Mouse (Mus musculus): ENCODE data around the gene Meox2. TPM values are rescaled to one million over a fixed set of nuclear protein-coding genes. Genes with fewer than 3 reads are reported as not detected.
"Not testable (repeated sequence)": the region's sequence is repeated elsewhere in the genome, so short reads cannot be mapped to it uniquely, and the experiment has no call there.

Gene Meox2
- 0.46 and 0.52 TPM in 2 replicates for polyA plus RNA-seq (2015; fragmentation: Nextera tagmentation; extraction: Ambion mirVana)

DNA sequence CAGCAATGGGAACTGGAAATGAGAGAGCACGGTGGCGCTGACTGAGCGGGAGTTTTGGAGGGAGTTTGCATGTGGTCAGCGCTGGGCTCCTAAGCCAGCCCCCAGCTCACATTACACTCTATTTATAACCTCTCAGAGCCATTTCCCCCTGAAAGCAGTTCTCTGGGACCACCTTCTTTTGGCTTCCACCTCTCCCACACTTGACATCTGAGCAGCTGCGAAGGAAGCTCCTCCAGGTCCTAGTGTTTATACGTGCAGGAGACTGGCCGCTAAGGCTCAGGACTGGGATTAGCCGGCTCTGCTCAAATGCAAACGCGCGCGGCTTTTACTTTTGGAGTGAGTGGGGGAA is at the start of gene Meox2:
TSS of gene Meox2 (plus strand) at position 151 of the 349 bp plus-strand sequence.
- peaks cover 17% of the 10 kb centered on the region for H3K4me1 ChIP-seq (replicated peaks)
- ATAC-seq: peak; percentile 73
- peak within 1 kb of the TSS; percentile 53 for H3K4me3 ChIP-seq (replicated peaks)
- WGBS: 1% methylated on average over 12 of the region's 12 CpGs
- H3K36me3 ChIP-seq: no peaks in the 10 kb centered on the region
- peak within 1 kb of the TSS; percentile 96 for H3K4me2 ChIP-seq (replicated peaks)
- no peak within 1 kb of the TSS for H3K27ac ChIP-seq
- H3K27me3 ChIP-seq: peaks cover 52% of the 10 kb centered on the region
- H3K9me3 ChIP-seq: no peaks in the 10 kb centered on the region
- peak within 1 kb of the TSS; percentile 36 for H3K9ac ChIP-seq (replicated peaks)

DNA sequence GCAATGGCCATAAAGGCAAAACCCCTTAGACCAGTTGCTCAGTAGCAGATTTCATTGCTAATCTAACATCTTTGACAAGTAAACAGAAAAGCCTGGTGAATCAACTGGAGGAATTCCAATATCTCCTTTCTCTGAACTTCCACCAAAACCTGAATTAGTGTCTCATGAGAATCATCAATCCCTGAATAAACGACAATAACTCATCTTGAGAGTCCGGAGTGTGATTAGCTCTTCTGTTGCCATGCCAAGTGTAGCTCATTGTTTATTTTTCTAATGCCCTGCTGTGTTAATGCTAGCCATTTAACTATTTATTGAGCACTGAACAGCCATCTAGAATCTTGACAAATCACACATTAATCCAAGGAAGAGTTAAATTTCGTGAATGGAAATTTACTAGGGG is 35.7 kb upstream of the Meox2 start:
- WGBS: 65% methylated on average over 3 of the region's 3 CpGs
- no peak overlapping the region for H3K4me2 ChIP-seq (replicated peaks)
- H3K27me3 ChIP-seq: no peaks in the 10 kb centered on the region
- H3K27ac ChIP-seq: no peak overlapping the region
- no peak for ATAC-seq
- H3K4me1 ChIP-seq (replicated peaks): no peaks in the 10 kb centered on the region
- no peaks in the 10 kb centered on the region for H3K9me3 ChIP-seq
- H3K4me3 ChIP-seq (replicated peaks): no peak overlapping the region
- H3K9ac ChIP-seq (replicated peaks): no peak overlapping the region
- no peaks in the 10 kb centered on the region for H3K36me3 ChIP-seq

DNA sequence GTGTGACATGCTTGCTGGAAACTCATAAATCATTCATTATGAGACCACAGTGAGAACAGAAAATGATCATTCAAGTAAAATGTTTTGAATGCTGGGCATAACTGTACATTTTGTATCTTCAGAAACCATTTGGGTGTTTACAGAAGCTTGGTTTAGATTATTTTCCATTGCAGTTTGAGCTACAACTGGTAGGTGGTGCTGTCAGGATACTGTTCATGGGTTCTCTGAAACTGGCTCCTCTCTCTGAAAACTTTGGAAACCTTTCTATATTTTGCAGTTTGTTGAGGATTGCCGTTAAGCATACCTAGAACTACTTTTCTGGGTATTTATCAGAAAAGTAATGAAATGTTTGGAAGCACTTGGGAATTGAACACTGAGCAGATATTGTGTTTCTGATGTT is 31.0 kb upstream of the Meox2 start:
- no peak overlapping the region for H3K4me2 ChIP-seq (replicated peaks)
- H3K9me3 ChIP-seq: no peaks in the 10 kb centered on the region
- no peak overlapping the region for H3K27ac ChIP-seq
- H3K4me3 ChIP-seq (replicated peaks): no peak overlapping the region
- no peaks in the 10 kb centered on the region for H3K27me3 ChIP-seq
- WGBS: 85% methylated on average over 1 of the region's 1 CpGs
- no peaks in the 10 kb centered on the region for H3K4me1 ChIP-seq (replicated peaks)
- H3K36me3 ChIP-seq: no peaks in the 10 kb centered on the region
- no peak overlapping the region for H3K9ac ChIP-seq (replicated peaks)
- ATAC-seq: no peak

DNA sequence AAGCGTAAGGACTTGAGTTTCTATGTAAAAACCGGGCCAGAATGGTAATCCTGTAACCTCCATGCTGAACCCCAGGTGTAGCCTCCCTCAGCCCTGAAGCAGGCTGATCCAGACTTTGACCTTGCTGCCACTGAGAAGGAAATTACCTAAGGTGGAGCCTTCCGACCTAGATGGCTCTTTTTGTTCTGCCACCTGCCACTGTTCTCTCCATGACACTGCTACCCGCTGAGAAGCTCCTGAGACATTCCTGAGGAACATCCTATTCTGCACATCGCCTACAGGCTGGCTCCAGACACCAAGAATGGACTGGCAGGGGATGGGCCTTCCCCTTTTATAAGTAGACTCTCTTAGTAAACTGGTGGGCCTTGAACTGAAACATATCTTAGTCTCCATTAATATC is 28.3 kb upstream of the Meox2 start:
- not testable (repeated sequence) for H3K9ac ChIP-seq (replicated peaks); H3K27me3 ChIP-seq; H3K4me1 ChIP-seq (replicated peaks); H3K4me3 ChIP-seq (replicated peaks); H3K9me3 ChIP-seq; H3K4me2 ChIP-seq (replicated peaks); H3K36me3 ChIP-seq; H3K27ac ChIP-seq; ATAC-seq
- 56% methylated on average over 5 of the region's 5 CpGs for WGBS

DNA sequence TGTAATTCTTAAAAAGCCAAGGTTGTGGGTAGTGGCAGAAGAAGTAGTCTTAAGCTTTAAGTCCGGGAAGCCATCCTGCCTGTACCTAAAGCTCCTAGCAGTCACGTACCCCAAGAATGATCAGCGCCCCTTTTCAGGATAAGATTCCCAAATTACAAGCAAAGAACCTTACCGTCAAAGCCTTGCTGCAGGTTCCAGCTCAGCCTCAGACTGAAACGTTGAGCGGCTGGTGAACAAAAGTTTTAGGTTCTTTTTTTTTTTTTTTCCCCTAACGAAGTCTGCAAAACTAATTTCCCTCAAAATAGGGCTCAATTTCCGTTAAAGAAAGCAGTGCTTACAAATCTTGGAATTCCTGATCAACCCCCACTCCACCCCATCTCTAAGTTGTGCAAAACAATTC is 1.8 kb upstream of the Meox2 start:
- 37% methylated on average over 8 of the region's 8 CpGs for WGBS
- Histone ChIP-seq H3K4me3 (replicated peaks) (no peak overlapping the region), H3K27ac (no peak overlapping the region), H3K4me2 (replicated peaks) (no peak overlapping the region), H3K36me3 (no peaks in the 10 kb centered on the region), H3K27me3 (peaks cover 52% of the 10 kb centered on the region), H3K9me3 (no peaks in the 10 kb centered on the region), H3K4me1 (replicated peaks) (peaks cover 17% of the 10 kb centered on the region), H3K9ac (replicated peaks) (no peak overlapping the region)
- no peak for ATAC-seq

DNA sequence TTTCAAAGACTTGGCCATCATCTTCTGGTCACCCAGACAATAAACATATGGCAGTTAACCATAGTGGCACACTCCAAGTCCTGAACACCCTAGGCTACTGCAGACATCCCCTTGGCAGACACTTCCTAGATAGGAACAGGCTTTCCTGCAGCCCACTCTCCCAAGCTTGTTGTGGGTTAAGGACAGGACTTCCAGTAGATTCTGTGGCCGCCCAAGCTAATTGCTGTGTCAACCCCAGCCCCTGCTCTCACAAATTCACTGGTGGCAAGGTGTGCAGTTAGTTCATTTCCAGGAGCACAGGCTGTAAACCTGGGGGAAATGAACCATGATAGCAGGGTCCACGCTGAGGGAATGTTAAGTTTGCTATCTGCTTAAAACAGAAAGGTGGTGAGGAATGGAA is 1.2 kb upstream of the Meox2 start:
- H3K36me3 ChIP-seq: no peaks in the 10 kb centered on the region
- H3K4me2 ChIP-seq (replicated peaks): no peak overlapping the region
- H3K4me3 ChIP-seq (replicated peaks): no peak overlapping the region
- no peak for ATAC-seq
- peaks cover 52% of the 10 kb centered on the region for H3K27me3 ChIP-seq
- no peaks in the 10 kb centered on the region for H3K9me3 ChIP-seq
- H3K27ac ChIP-seq: no peak overlapping the region
- H3K4me1 ChIP-seq (replicated peaks): peaks cover 17% of the 10 kb centered on the region
- WGBS: 61% methylated on average over 2 of the region's 2 CpGs
- no peak overlapping the region for H3K9ac ChIP-seq (replicated peaks)

DNA sequence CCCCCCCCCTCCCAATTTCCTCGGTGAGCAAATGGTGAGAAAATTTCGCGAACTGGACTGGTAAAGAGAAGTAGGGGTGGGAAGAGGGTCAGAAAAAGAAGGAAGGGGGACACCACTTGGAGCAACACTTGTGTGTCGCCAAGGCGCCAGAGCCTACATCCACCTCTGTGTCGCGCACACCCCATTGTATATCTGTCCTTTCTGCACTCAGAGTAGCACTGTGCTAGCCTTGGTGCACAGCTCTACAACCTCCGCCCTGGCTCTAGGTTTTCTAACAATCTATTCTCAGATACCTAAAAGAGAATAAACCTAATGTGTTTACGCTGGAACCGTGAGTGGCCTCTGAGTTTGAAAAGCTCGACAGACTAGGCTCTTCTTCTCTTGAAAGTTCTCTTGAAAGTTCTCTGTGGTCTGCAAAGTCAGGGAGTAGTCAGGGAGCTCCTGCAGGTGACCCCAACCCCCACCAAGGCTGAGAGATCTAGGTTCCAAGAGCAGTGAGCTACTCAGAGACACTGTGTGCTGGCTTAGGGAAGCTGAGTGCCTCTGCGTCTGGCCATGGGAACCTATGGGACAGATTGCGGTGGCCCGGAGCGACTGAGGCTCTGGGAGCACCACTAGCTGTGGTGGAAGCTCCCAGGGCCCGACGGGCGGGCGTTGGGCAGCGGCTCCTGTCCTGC is 489 bp upstream of the Meox2 start:
- H3K4me1 ChIP-seq (replicated peaks): peaks cover 17% of the 10 kb centered on the region
- H3K9ac ChIP-seq (replicated peaks): no peak overlapping the region
- H3K27me3 ChIP-seq: peaks cover 52% of the 10 kb centered on the region
- no peaks in the 10 kb centered on the region for H3K9me3 ChIP-seq
- no peaks in the 10 kb centered on the region for H3K36me3 ChIP-seq
- H3K4me2 ChIP-seq (replicated peaks): peak overlapping the region; percentile 96
- H3K4me3 ChIP-seq (replicated peaks): peak overlapping the region; percentile 53
- peak; percentile 49 for ATAC-seq
- WGBS: 21% methylated on average over 20 of the region's 20 CpGs
- no peak overlapping the region for H3K27ac ChIP-seq

DNA sequence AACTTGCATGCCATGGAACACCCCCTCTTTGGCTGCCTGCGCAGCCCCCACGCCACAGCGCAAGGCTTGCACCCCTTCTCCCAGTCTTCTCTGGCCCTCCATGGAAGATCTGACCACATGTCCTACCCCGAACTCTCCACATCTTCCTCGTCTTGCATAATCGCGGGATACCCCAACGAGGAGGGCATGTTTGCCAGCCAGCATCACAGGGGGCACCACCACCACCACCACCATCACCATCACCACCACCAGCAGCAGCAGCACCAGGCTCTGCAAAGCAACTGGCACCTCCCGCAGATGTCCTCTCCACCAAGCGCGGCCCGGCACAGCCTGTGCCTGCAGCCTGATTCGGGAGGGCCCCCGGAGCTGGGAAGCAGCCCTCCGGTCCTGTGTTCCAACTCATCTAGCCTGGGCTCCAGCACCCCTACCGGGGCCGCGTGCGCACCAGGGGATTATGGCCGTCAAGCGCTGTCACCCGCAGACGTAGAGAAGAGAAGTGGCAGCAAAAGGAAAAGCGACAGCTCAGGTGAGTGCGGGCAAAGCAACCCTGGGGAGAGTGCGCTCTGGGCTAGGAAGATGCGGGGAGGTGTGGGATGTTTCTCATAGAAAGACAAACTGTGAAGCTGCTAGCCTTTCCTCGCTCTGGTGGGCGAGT is 606 bp downstream of the Meox2 start:
- H3K4me3 ChIP-seq (replicated peaks): peak overlapping the region; percentile 53
- H3K4me1 ChIP-seq (replicated peaks): peaks cover 17% of the 10 kb centered on the region
- no peaks in the 10 kb centered on the region for H3K36me3 ChIP-seq
- peak overlapping the region; percentile 96 for H3K4me2 ChIP-seq (replicated peaks)
- under 1% methylated on average over 29 of the region's 29 CpGs for WGBS
- no peak overlapping the region for H3K27ac ChIP-seq
- peaks cover 52% of the 10 kb centered on the region for H3K27me3 ChIP-seq
- H3K9ac ChIP-seq (replicated peaks): peak overlapping the region; percentile 36
- no peaks in the 10 kb centered on the region for H3K9me3 ChIP-seq
- peak; percentile 87 for ATAC-seq

DNA sequence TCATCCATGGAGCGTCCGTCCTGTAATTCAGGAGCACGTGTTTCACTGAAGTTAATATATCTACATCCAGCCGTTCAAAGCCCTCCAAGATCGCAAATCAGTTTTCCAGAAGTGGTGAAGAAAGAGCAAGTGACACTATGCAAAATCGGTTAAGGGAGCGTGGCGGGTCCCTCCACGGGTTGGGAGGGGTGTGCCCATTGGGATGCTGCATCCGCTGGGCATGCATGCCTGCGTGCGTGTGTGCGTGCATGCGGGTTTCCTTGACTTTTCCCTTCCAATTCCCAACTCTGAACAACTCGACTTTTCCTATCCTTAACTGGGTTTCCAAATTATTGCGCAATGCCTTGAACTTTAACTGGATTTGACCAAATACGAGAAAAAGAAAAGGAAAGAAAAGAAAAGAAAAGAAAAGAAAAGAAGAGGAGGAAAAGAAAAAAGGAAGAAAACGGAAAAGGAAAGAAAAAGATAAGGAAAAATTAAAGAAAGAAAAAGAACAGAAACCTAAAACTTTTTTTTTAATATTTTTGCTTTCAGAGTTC is 1.2 kb downstream of the Meox2 start:
- Histone ChIP-seq H3K9me3 (no peaks in the 10 kb centered on the region), H3K4me3 (replicated peaks) (peak overlapping the region; percentile 53), H3K4me1 (replicated peaks) (peaks cover 17% of the 10 kb centered on the region), H3K4me2 (replicated peaks) (peak overlapping the region; percentile 96), H3K27ac (no peak overlapping the region), H3K36me3 (no peaks in the 10 kb centered on the region), H3K9ac (replicated peaks) (no peak overlapping the region), H3K27me3 (peaks cover 52% of the 10 kb centered on the region)
- 5% methylated on average over 18 of the region's 18 CpGs for WGBS
- ATAC-seq: peak; percentile 63

DNA sequence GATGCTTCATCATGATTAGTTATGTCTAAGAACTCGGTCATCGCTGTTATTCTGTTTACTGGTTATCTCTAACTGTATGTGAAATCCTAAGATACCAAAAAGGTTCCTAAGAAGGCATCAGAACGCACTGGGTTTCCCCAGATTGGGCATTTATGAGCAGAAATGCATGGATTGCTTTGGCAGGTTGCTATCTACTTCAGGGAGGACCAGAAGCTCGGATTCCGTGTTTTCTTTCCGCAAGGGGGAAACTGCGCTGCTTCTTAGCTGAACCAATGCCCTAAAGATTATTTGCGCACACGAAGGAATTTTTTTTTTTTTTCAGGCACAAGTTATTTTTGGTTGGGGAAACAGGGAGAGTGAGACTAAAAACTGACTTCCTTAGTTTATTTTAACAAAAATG is 2.6 kb downstream of the Meox2 start:
- H3K4me2 ChIP-seq (replicated peaks): no peak overlapping the region
- peaks cover 17% of the 10 kb centered on the region for H3K4me1 ChIP-seq (replicated peaks)
- no peak overlapping the region for H3K9ac ChIP-seq (replicated peaks)
- no peaks in the 10 kb centered on the region for H3K36me3 ChIP-seq
- no peak overlapping the region for H3K27ac ChIP-seq
- H3K4me3 ChIP-seq (replicated peaks): no peak overlapping the region
- ATAC-seq: no peak
- peaks cover 49% of the 10 kb centered on the region for H3K27me3 ChIP-seq
- WGBS: 68% methylated on average over 9 of the region's 9 CpGs
- no peaks in the 10 kb centered on the region for H3K9me3 ChIP-seq

DNA sequence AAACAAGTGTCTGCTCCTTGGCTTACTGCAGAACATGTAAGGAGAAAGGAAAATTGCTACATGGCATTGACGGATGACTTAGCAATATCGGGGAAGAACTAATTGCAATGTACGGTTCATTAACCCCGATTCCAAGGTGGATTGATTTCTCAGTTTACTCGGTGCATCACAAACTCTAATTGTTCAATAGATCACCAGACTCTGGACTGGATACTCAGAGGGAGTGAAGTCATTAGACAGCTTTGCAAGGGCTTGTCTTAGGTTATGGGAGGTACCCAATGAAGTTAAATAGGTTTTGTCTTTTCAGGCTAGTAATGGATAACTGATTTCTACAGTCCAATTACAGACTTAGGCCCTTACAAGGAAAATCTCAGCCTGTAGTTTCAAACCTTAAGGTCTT is 10.9 kb downstream of the Meox2 start:
- Histone ChIP-seq H3K4me2 (replicated peaks) (no peak overlapping the region), H3K9ac (replicated peaks) (no peak overlapping the region), H3K27ac (no peak overlapping the region), H3K4me1 (replicated peaks) (no peaks in the 10 kb centered on the region), H3K36me3 (no peaks in the 10 kb centered on the region), H3K27me3 (no peaks in the 10 kb centered on the region), H3K4me3 (replicated peaks) (no peak overlapping the region), H3K9me3 (no peaks in the 10 kb centered on the region)
- no peak for ATAC-seq
- WGBS: 79% methylated on average over 5 of the region's 5 CpGs

DNA sequence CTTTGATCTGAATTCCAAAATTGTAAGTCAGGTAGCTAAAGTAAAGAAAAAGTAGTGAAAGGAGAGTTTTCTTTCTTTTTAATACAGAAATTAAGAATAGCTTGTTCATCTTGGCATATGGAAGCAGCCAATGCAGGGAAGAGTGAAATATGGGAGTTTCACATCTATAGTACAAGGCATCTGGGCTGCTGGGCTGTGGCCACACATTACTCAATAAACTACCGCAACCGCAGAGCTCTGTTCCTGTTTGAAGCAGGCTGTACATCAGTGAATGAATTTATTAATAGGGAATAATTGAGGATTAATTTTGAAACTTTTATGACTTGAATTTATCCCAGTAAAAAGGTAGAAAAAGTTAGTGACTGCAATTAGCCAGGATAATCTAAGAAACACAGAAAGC is 15.4 kb downstream of the Meox2 start:
- H3K27me3 ChIP-seq: no peaks in the 10 kb centered on the region
- no peaks in the 10 kb centered on the region for H3K36me3 ChIP-seq
- 98% methylated on average over 2 of the region's 2 CpGs for WGBS
- no peak overlapping the region for H3K27ac ChIP-seq
- H3K4me2 ChIP-seq (replicated peaks): no peak overlapping the region
- no peak overlapping the region for H3K4me3 ChIP-seq (replicated peaks)
- no peaks in the 10 kb centered on the region for H3K4me1 ChIP-seq (replicated peaks)
- no peak for ATAC-seq
- H3K9me3 ChIP-seq: no peaks in the 10 kb centered on the region
- H3K9ac ChIP-seq (replicated peaks): no peak overlapping the region

Data from midbrain, embryonic 13.5 days (tissue).